Mouse (Mus musculus): ENCODE measurements around the gene Topors. TPM values are rescaled to one million over a fixed set of nuclear protein-coding genes. Genes with fewer than 3 reads are reported as not detected.

Gene Topors
- total RNA-seq, 2 experiments from 2014 or later = 13.1 to 15.9 TPM

GRCm38 (mm10) chr4:40250984-40251383 is 18.7 kb downstream of the Topors start:
- DNase-seq = no peak

- no peak for DNase-seq
Measured at GRCm38 (mm10) chr4:40244035-40244434, 25.6 kb downstream of the Topors start.

GRCm38 (mm10) chr4:40243006-40243405 is 26.6 kb downstream of the Topors start:
- no peak for DNase-seq

- DNase-seq = no peak
Measured at GRCm38 (mm10) chr4:40241928-40242327, 27.7 kb downstream of the Topors start.

GRCm38 (mm10) chr4:40240272-40240744 is 29.3 kb downstream of the Topors start:
- DNase-seq = no peak

- peak; percentile 17 for DNase-seq
Measured at GRCm38 (mm10) chr4:40239409-40240271, 30.0 kb downstream of the Topors start, which contains the start of gene Ddx58. TSS of gene Ddx58 (minus strand) at chr4:40239828.

GRCm38 (mm10) chr4:40238483-40239408 is 30.9 kb downstream of the Topors start:
- DNase-seq = peak; percentile 52

- DNase-seq = no peak
Measured at GRCm38 (mm10) chr4:40236829-40237228, 32.8 kb downstream of the Topors start.

GRCm38 (mm10) chr4:40234256-40234655 is 35.4 kb downstream of the Topors start:
- DNase-seq = no peak

- DNase-seq = no peak
Measured at GRCm38 (mm10) chr4:40233062-40233664, 36.5 kb downstream of the Topors start.

GRCm38 (mm10) chr4:40229723-40230122 is 39.9 kb downstream of the Topors start:
- no peak for DNase-seq

- no peak for DNase-seq
Measured at GRCm38 (mm10) chr4:40227886-40228285, 41.8 kb downstream of the Topors start.

- no peak for DNase-seq
Measured at GRCm38 (mm10) chr4:40227131-40227530, 42.5 kb downstream of the Topors start.

GRCm38 (mm10) chr4:40226095-40226494 is 43.6 kb downstream of the Topors start:
- DNase-seq = no peak

- no peak for DNase-seq
Measured at GRCm38 (mm10) chr4:40221876-40222585, 47.6 kb downstream of the Topors start.

- no peak for DNase-seq
Measured at GRCm38 (mm10) chr4:40221004-40221760, 48.5 kb downstream of the Topors start.

- no peak for DNase-seq
Measured at GRCm38 (mm10) chr4:40220437-40220836, 49.2 kb downstream of the Topors start.

GRCm38 (mm10) chr4:40218382-40218781 is 51.3 kb downstream of the Topors start:
- DNase-seq = peak; percentile 22

GRCm38 (mm10) chr4:40217910-40218309 is 51.7 kb downstream of the Topors start:
- DNase-seq = no peak

- DNase-seq = no peak
Measured at GRCm38 (mm10) chr4:40212177-40212576, 57.5 kb downstream of the Topors start.

All from gastrocnemius, postnatal 10 days (tissue).